Mouse (Mus musculus) testis, adult 2 months (tissue): ENCODE results near the gene Opcml. TPM values are rescaled to one million over a fixed set of nuclear protein-coding genes. Genes with fewer than 3 reads are reported as not detected.

ENCODE experiments used
- H3K27ac ChIP-seq: fragments of 200-500 bp; 2 replicates; pipeline ENCODE4 v1.5.1; 2012; ENCODE audit warnings: low read depth, low read length; ENCODE audit not compliant: control insufficient read depth, insufficient read depth
- H3K27me3 ChIP-seq: fragments of 200-500 bp; 2 replicates; pipeline ENCODE4 v1.6.1; 2012; ENCODE audit warnings: mild to moderate bottlenecking, low read length, moderate library complexity; ENCODE audit not compliant: control insufficient read depth, insufficient read depth
- H3K36me3 ChIP-seq: fragments of 200-500 bp; 2 replicates; pipeline ENCODE4 v1.6.1; 2012; ENCODE audit warnings: mild to moderate bottlenecking, low read length; ENCODE audit not compliant: control insufficient read depth, insufficient read depth
- H3K4me1 ChIP-seq: fragments of 200-500 bp; 2 replicates; pipeline ENCODE4 v1.6.1; 2012; ENCODE audit warnings: low read length; ENCODE audit not compliant: control insufficient read depth, insufficient read depth
- H3K4me3 ChIP-seq: fragments of 200-500 bp; 2 replicates; pipeline ENCODE4 v1.5.1; 2012; ENCODE audit warnings: low read depth, mild to moderate bottlenecking, low read length, moderate library complexity, mixed read lengths; ENCODE audit not compliant: control insufficient read depth
- CTCF ChIP-seq: fragments of 200-500 bp; IDR thresholded peaks from 2 replicates; pipeline ENCODE4 v1.5.1; 2012; ENCODE audit warnings: low read depth, mild to moderate bottlenecking, inconsistent platforms, low read length, moderate library complexity; ENCODE audit not compliant: control insufficient read depth, insufficient read depth, insufficient replicate concordance
- POLR2A ChIP-seq: fragments of 200-500 bp; IDR thresholded peaks from 2 replicates; pipeline ENCODE4 v1.6.1; 2012; ENCODE audit warnings: low read depth, mild to moderate bottlenecking, inconsistent platforms, low read length, moderate library complexity; ENCODE audit not compliant: control insufficient read depth
- polyA plus RNA-seq: library from polyadenylated mRNA; depleted of rRNA; stranded (reverse); fragments of >200 nt; gene quantifications from 2 replicates; pipeline ENCODE4 v1.2.3, GENCODE M21; 2012

Opcml gene
- polyA plus RNA-seq, 1 experiment: 0.62 TPM

- no peak for TF ChIP-seq POLR2A
- no peak for TF ChIP-seq CTCF
Measured at GRCm38 (mm10) chr9:28488499-28488898, 697.9 kb downstream of the Opcml start.

GRCm38 (mm10) chr9:28489828-28490227 is 699.3 kb downstream of the Opcml start:
- no peaks in the 10 kb centered on the region for H3K4me1 ChIP-seq
- TF ChIP-seq POLR2A (no peak), CTCF (no peak)
- H3K4me3 ChIP-seq: no peak overlapping the region
- no peaks in the 10 kb centered on the region for H3K36me3 ChIP-seq
- no peaks in the 10 kb centered on the region for H3K27me3 ChIP-seq
- no peak overlapping the region for H3K27ac ChIP-seq

More at GRCm38 (mm10) chr9:28488499-28488898, 697.9 kb downstream of the Opcml start:
- Histone ChIP-seq H3K36me3 (no peaks in the 10 kb centered on the region), H3K4me1 (no peaks in the 10 kb centered on the region), H3K4me3 (no peak overlapping the region), H3K27ac (no peak overlapping the region), H3K27me3 (no peaks in the 10 kb centered on the region)

GRCm38 (mm10) chr9:28490410-28490809 is 699.8 kb downstream of the Opcml start:
- no peaks in the 10 kb centered on the region for H3K36me3 ChIP-seq
- H3K27me3 ChIP-seq: no peaks in the 10 kb centered on the region
- TF ChIP-seq POLR2A (no peak), CTCF (no peak)
- H3K4me3 ChIP-seq: no peak overlapping the region
- no peak overlapping the region for H3K27ac ChIP-seq
- H3K4me1 ChIP-seq: no peaks in the 10 kb centered on the region

- H3K4me1 ChIP-seq: no peaks in the 10 kb centered on the region
- no peak overlapping the region for H3K27ac ChIP-seq
- no peaks in the 10 kb centered on the region for H3K27me3 ChIP-seq
- H3K4me3 ChIP-seq: no peak overlapping the region
- H3K36me3 ChIP-seq: no peaks in the 10 kb centered on the region
- TF ChIP-seq POLR2A (no peak), CTCF (no peak)
Measured at GRCm38 (mm10) chr9:28499841-28500794, 709.5 kb downstream of the Opcml start.

GRCm38 (mm10) chr9:28513905-28514304 is 723.3 kb downstream of the Opcml start:
- TF ChIP-seq POLR2A (no peak), CTCF (no peak)
- no peak overlapping the region for H3K4me3 ChIP-seq
- no peak overlapping the region for H3K27ac ChIP-seq
- no peaks in the 10 kb centered on the region for H3K4me1 ChIP-seq
- no peaks in the 10 kb centered on the region for H3K27me3 ChIP-seq
- H3K36me3 ChIP-seq: no peaks in the 10 kb centered on the region

- no peak for TF ChIP-seq POLR2A
- TF ChIP-seq CTCF: no peak
- H3K27me3 ChIP-seq: no peaks in the 10 kb centered on the region
- no peaks in the 10 kb centered on the region for H3K4me1 ChIP-seq
- no peak overlapping the region for H3K4me3 ChIP-seq
- H3K36me3 ChIP-seq: no peaks in the 10 kb centered on the region
- H3K27ac ChIP-seq: no peak overlapping the region
Measured at GRCm38 (mm10) chr9:28533191-28533590, 742.6 kb downstream of the Opcml start.

GRCm38 (mm10) chr9:28535006-28535405 is 744.4 kb downstream of the Opcml start:
- H3K36me3 ChIP-seq: no peaks in the 10 kb centered on the region
- no peak overlapping the region for H3K27ac ChIP-seq
- H3K4me1 ChIP-seq: no peaks in the 10 kb centered on the region
- TF ChIP-seq POLR2A: no peak
- H3K4me3 ChIP-seq: no peak overlapping the region
- no peaks in the 10 kb centered on the region for H3K27me3 ChIP-seq
